Mouse (Mus musculus) small intestine, adult 2 months (tissue): Measurements from ENCODE around the gene Mrpl2. TPM values are rescaled to one million over a fixed set of nuclear protein-coding genes. Genes with fewer than 3 reads are reported as not detected.

Experiments used
- H3K27ac ChIP-seq: fragments of 200-500 bp; 2 replicates; pipeline ENCODE4 v1.5.1; 2012; ENCODE audit warnings: low read depth, low read length, control low read depth, inconsistent platforms; ENCODE audit not compliant: insufficient read depth
- H3K27me3 ChIP-seq: fragments of 200-500 bp; 2 replicates; pipeline ENCODE4 v1.6.1; 2012; ENCODE audit warnings: mild to moderate bottlenecking, moderate library complexity, low read length, inconsistent platforms; ENCODE audit not compliant: control insufficient read depth, insufficient read depth
- H3K36me3 ChIP-seq: fragments of 200-500 bp; 2 replicates; pipeline ENCODE4 v1.6.1; 2012; ENCODE audit warnings: mild to moderate bottlenecking, low read length, control low read depth, inconsistent platforms; ENCODE audit not compliant: control insufficient read depth, insufficient read depth
- H3K4me1 ChIP-seq: fragments of 200-500 bp; 2 replicates; pipeline ENCODE4 v1.6.1; 2012; ENCODE audit warnings: low read length, inconsistent platforms, mixed read lengths; ENCODE audit not compliant: control insufficient read depth, insufficient read depth, insufficient read length
- H3K4me3 ChIP-seq: fragments of 200-500 bp; 2 replicates; pipeline ENCODE4 v1.5.1; 2012; ENCODE audit warnings: low read depth, mild to moderate bottlenecking, control low read depth, inconsistent platforms, low read length, moderate library complexity
- CTCF ChIP-seq: fragments of 200-500 bp; IDR thresholded peaks from 2 replicates; pipeline ENCODE4 v1.5.1; 2012; ENCODE audit warnings: low read depth, mild to moderate bottlenecking, control low read depth, inconsistent platforms, low read length, moderate library complexity, mixed read lengths; ENCODE audit not compliant: insufficient replicate concordance, insufficient read length; ENCODE audit errors: extremely low read depth
- POLR2A ChIP-seq: fragments of 200-500 bp; IDR thresholded peaks from 2 replicates; pipeline ENCODE4 v1.6.1; 2012; ENCODE audit warnings: low read depth, mild to moderate bottlenecking, control low read depth, inconsistent platforms, low read length, moderate library complexity
- WGBS: fragments of 180-500 bp; shearing (Covaris S2); methylation state at CpG from one replicate; pipeline ENCODE4 v1.1.7; 2018; 5-methylcytosine and 5-hydroxymethylcytosine counted together
- polyA plus RNA-seq: library from polyadenylated mRNA; depleted of rRNA; stranded (reverse); fragments of >200 nt; gene quantifications from 2 replicates; pipeline ENCODE4 v1.2.3, GENCODE M21; 2012

Mrpl2 gene
- polyA plus RNA-seq, 1 experiment = 82.8 TPM

DNA sequence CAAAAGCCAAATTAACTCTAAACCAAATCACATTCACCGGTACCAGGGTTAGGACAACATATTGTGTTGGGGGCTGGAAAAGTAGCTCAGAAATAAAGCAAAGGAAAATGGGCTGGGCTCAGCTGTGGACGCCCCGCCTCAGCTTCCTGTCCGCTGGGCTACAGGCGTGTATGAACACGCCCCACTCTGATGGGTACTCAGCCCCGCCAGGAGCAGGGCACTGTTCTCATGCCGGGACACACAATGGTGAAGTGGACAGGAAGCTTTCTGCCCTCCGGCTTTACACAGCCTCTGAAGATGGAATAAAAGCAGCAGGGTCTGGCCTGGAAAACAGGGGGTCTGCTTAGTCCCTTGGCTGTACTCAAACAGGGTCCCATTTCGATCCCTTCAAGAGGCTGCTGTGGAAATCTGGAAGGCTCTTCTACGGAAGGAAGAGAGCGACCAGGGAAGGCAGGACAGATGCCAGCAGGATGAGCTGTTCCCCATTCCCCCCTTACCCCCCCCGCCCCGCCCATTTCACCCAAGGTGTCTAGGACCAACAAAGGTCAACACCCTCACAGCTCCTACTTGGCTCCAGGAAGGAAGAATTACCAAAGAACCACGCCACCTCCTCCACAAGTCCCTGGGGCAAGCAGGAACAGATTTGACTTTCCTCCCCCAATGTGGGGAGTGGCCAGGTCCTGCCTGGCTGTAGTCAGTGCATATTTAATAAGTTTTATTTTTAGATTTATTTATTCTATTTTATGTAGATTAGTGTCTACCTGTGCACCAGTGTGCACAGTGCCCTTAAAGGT, 36.1 kb upstream of the Mrpl2 start:
- no peaks in the 10 kb centered on the region for H3K27me3 ChIP-seq
- no peaks in the 10 kb centered on the region for H3K4me1 ChIP-seq
- H3K27ac ChIP-seq = no peak overlapping the region
- H3K36me3 ChIP-seq = no peaks in the 10 kb centered on the region
- 18% methylated on average over 15 of the region's 15 CpGs for WGBS
- no peak for TF ChIP-seq POLR2A
- H3K4me3 ChIP-seq = peak overlapping the region; percentile 37

DNA sequence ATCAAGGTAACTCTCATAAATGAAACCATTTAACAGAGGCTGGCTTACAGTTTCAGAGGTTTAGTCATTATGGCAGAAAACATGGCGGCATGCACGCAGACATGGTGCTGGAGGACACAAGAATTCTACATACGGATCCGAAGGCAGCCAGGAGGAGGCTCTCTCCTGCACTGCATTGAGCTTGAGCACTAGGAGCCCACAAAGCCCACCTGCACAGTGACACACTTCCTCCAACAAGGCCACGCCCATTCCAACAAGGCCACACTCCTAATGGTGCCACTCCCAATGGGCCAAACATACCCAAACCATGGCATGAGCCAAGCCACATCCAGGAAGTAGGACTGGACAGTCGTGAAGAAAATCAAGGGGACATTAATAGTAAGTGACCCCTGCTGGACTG, 34.7 kb upstream of the Mrpl2 start:
- Histone ChIP-seq H3K4me1 (no peaks in the 10 kb centered on the region), H3K27me3 (no peaks in the 10 kb centered on the region), H3K27ac (no peak overlapping the region), H3K36me3 (no peaks in the 10 kb centered on the region), H3K4me3 (no peak overlapping the region)
- WGBS = 90% methylated on average over 6 of the region's 6 CpGs
- no peak for TF ChIP-seq POLR2A
- no peak for TF ChIP-seq CTCF

DNA sequence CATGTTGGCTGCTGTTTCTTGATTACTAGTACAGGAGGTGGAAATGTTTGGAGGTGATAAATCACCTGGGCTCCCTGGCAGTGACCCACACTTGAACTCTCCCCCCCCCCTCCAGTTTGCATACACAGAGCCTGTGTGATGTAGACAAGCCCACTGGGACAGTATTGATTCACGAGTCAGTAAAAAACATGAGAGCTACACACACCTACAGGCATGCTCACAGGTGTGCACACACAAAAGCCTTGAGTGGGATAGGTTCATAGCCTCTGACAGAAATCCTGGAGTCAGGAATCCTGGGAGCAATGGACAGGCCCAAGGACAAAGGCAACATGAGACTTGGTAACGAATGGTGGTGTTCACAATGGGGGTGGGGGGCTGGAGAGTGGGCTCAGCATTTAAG, 33.8 kb upstream of the Mrpl2 start:
- TF ChIP-seq CTCF (no peak), POLR2A (no peak)
- H3K27me3 ChIP-seq = no peaks in the 10 kb centered on the region
- H3K36me3 ChIP-seq = no peaks in the 10 kb centered on the region
- H3K27ac ChIP-seq = no peak overlapping the region
- H3K4me1 ChIP-seq = no peaks in the 10 kb centered on the region
- WGBS = 64% methylated on average over 2 of the region's 2 CpGs
- H3K4me3 ChIP-seq = no peak overlapping the region

DNA sequence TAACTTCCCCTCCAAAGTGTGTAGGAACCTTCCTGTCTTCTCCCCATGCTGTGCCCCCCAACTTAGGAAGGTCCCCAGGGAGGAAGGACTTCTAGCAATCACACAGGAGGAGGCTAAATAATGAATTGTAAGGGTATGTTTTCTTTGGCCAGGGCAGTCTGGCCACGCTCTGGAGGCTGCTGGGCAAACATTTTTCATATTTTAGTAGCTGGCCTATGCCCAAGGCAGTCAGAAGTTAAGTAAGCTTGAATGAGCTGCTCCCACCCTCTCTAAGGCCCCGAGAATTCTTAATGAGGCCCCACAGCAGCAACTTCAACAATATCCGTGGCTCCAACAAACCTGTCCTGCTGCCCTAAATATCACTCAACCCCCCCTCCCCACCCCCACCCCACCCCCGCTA, 33.2 kb upstream of the Mrpl2 start:
- Histone ChIP-seq H3K4me3 (no peak overlapping the region), H3K36me3 (no peaks in the 10 kb centered on the region), H3K27me3 (no peaks in the 10 kb centered on the region), H3K4me1 (no peaks in the 10 kb centered on the region), H3K27ac (no peak overlapping the region)
- TF ChIP-seq CTCF = no peak
- TF ChIP-seq POLR2A = no peak
- 54% methylated on average over 4 of the region's 4 CpGs for WGBS

DNA sequence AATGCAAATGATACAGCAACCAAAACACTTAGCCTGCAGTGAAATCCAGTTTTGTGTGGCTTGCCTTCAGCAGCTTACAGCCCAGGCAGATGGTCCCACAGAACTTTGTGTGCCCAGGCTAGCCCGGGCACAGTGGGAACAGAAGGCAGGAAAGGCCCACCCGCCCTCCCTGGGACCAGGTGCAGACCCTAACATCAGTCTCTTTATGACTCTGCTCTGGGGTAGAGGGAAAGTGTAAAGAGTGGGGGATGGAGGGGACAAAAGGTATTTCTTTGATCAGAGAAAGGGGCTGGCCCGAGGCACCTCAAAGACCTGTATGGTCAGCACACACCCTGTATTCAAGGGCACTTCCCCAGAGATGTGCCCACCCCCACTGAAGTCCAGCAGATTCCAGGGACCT, 32.8 kb upstream of the Mrpl2 start:
- Histone ChIP-seq H3K27me3 (no peaks in the 10 kb centered on the region), H3K4me1 (no peaks in the 10 kb centered on the region), H3K36me3 (no peaks in the 10 kb centered on the region), H3K4me3 (no peak overlapping the region), H3K27ac (no peak overlapping the region)
- TF ChIP-seq CTCF (no peak), POLR2A (no peak)
- WGBS = 69% methylated on average over 3 of the region's 3 CpGs

DNA sequence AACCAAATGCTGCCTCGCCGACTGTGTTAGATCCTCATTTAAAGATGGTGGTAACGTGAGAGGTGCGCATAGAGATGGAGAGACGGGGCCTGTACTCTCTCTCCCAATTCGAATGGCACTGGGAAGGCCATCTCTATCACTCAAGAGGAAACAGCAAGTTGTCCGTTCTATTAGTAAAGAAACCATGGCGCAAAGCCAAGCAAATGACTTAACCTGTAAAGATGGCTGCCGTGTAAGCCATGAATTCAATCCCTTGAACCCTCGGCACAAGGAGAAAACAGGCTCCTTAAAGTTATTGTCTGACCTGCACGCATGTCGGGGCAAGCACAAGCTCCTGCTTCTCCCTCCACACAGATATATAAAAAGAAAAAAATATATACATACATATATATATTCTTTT, 28.2 kb upstream of the Mrpl2 start:
- H3K27me3 ChIP-seq = no peaks in the 10 kb centered on the region
- no peaks in the 10 kb centered on the region for H3K36me3 ChIP-seq
- 71% methylated on average over 12 of the region's 12 CpGs for WGBS
- no peak overlapping the region for H3K4me3 ChIP-seq
- no peak overlapping the region for H3K27ac ChIP-seq
- no peak for TF ChIP-seq POLR2A
- no peak for TF ChIP-seq CTCF
- H3K4me1 ChIP-seq = peaks cover 3% of the 10 kb centered on the region; the same call in 1 of the 2 replicates

DNA sequence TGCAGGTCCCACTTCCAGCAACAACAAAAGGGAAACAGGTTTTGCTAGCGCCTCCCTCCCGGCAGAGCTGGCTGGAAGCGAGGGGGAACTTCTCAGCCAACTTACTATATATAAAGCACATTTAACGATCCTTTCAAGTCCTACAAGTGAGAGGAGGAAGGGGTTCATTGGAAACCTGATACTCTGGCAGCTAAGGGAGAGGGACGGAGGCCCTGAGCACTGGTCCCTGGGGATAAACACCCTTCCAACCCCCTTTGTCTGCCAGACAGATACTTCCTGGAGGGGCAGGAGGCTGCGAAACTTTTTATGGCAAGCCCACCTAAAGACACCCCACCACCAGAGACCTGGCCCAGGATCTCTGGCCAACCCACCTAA, 27.6 kb upstream of the Mrpl2 start:
- no peaks in the 10 kb centered on the region for H3K36me3 ChIP-seq
- 76% methylated on average over 6 of the region's 6 CpGs for WGBS
- H3K27ac ChIP-seq = no peak overlapping the region
- H3K4me3 ChIP-seq = no peak overlapping the region
- H3K27me3 ChIP-seq = no peaks in the 10 kb centered on the region
- TF ChIP-seq POLR2A (no peak), CTCF (no peak)
- peaks cover 3% of the 10 kb centered on the region; the same call in 1 of the 2 replicates for H3K4me1 ChIP-seq
